Mouse (Mus musculus) neural tube, embryonic 11.5 days (tissue): ENCODE results near the gene Prdm16. TPM values are rescaled to one million over a fixed set of nuclear protein-coding genes. Genes with fewer than 3 reads are reported as not detected.
A peak's percentile ranks its signal among the peaks of the same experiment; 100 is the strongest.

Experiments
- ATAC-seq: fragments of 200-750 bp; cut with Nextera tagmentation; 2 replicates; pipeline ENCODE4 v1.8.0; 2017; ENCODE audit warnings: moderate number of reproducible peaks, mild to moderate bottlenecking, moderate TSS enrichment, moderate library complexity; ENCODE audit not compliant: insufficient read depth, low FRiP score, low TSS enrichment
- DNase-seq: peaks from one replicate; pipeline ENCODE4 v3.0.0-alpha.2; 2015; ENCODE audit warnings: low spot score
- H3K27ac ChIP-seq: fragments of 300-500 bp; sonication (generic); 2 replicates; pipeline ENCODE4 v1.5.1; 2014; ENCODE audit warnings: low read depth, mild to moderate bottlenecking, low read length
- H3K27me3 ChIP-seq: fragments of 300-500 bp; sonication (generic); 2 replicates; pipeline ENCODE4 v1.6.1; 2014; ENCODE audit warnings: mild to moderate bottlenecking, low read length, mixed read lengths; ENCODE audit not compliant: control insufficient read depth, insufficient read depth
- H3K36me3 ChIP-seq: fragments of 300-500 bp; sonication (generic); 2 replicates; pipeline ENCODE4 v1.6.1; 2014; ENCODE audit warnings: mild to moderate bottlenecking, low read length, moderate library complexity, mixed read lengths; ENCODE audit not compliant: control insufficient read depth, insufficient read depth
- H3K4me1 ChIP-seq: fragments of 300-500 bp; sonication (generic); 2 replicates; pipeline ENCODE4 v1.6.1; 2014; ENCODE audit warnings: low read length, mixed read lengths; ENCODE audit not compliant: control insufficient read depth, insufficient read depth
- H3K4me2 ChIP-seq: fragments of 300-500 bp; sonication (generic); 2 replicates; pipeline ENCODE4 v1.6.1; 2014; ENCODE audit warnings: low read depth, mild to moderate bottlenecking, moderate library complexity
- H3K4me3 ChIP-seq: fragments of 300-500 bp; sonication (generic); 2 replicates; pipeline ENCODE4 v1.5.1; 2014; ENCODE audit warnings: low read depth, low read length
- H3K9ac ChIP-seq: fragments of 300-500 bp; sonication (generic); 2 replicates; pipeline ENCODE4 v1.6.1; 2014; ENCODE audit warnings: mild to moderate bottlenecking, low read length
- H3K9me3 ChIP-seq: fragments of 300-500 bp; sonication (generic); 2 replicates; pipeline ENCODE4 v1.6.1; 2016; ENCODE audit warnings: low read length; ENCODE audit not compliant: control insufficient read depth
- WGBS: fragments of 180-500 bp; shearing (Covaris S2); extraction: QIAGEN DNeasy Blood & Tissue Kit; methylation state at CpG from one replicate; pipeline ENCODE4 v1.1.7; 2014; 5-methylcytosine and 5-hydroxymethylcytosine counted together
- polyA plus RNA-seq: library from polyadenylated mRNA; unstranded; fragments of >200 nt; fragmentation: Nextera tagmentation; extraction: Ambion mirVana; gene quantifications from 2 replicates; pipeline ENCODE4 v1.2.1, GENCODE M21; 2014

Prdm16 gene
- polyA plus RNA-seq, 1 experiment from 2014 or later, result 10.9 TPM

DNA sequence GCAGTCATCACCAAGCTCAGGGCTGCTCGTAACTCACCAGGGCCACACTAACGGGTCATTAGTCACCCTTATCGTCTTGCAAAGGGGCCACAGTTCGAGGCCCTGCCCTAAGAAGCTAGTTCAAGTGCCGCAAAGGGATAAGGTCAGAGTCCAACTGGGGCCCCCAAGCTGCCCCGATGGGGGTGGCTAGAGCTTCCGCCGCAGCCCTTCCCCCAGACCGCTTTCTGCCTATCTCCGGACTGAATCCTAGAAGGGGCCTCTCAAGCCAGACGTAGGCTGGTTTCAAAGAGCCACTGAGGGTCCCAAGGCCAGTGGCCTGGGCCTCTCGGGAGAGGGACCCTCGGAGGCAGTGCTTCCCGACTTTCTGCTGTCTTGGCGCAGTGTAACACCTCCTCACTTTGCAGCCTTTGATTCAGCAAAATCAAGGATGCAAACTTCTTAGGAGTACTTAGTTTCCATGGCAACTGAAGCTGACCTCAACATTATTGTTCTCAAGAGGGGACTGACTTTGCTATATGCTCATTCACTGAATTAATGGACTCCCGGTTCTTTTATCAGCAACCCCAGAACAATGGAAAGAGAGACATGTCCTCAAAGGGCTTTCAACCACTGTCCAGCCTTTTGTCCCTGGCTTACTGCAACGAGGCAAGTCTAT lies 165.1 kb downstream of the Prdm16 start:
- ATAC-seq, result peak; percentile 49
- peaks cover 38% of the 10 kb centered on the region for H3K4me1 ChIP-seq
- 5% methylated on average over 17 of the region's 17 CpGs for WGBS

DNA sequence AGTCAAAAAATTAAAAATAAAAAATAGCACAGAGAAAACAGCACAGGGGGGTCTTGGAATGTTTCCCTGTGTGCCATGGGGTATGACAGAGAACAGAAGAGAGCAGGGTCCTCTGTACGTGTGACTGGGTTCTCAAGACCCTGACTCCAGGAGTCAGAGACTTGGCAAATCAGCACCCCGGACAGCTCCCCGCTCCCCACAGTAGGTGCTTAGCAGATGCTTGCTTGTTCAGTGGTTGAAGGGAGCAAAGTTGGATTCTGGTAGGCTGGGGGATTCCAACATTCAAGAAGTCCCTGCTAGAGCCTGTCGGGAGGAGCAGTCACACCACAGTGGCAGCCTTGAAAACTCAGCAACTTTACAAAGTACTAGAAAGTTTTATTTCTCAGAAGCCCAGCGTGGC lies 170.4 kb downstream of the Prdm16 start:
- no peak overlapping the region for H3K27ac ChIP-seq
- no peak overlapping the region for H3K4me3 ChIP-seq
- ATAC-seq (no peak), DNase-seq (peak; percentile 66)
- no peaks in the 10 kb centered on the region for H3K36me3 ChIP-seq
- no peak overlapping the region for H3K9ac ChIP-seq
- H3K4me2 ChIP-seq, result no peak overlapping the region
- peaks cover 31% of the 10 kb centered on the region for H3K27me3 ChIP-seq
- H3K4me1 ChIP-seq, result peaks cover 14% of the 10 kb centered on the region
- H3K9me3 ChIP-seq, result no peaks in the 10 kb centered on the region
- WGBS, result 36% methylated on average over 5 of the region's 5 CpGs

More for the DNA sequence above, 165.1 kb downstream of the Prdm16 start:
- peak; percentile 56 for DNase-seq
- no peak overlapping the region for H3K9ac ChIP-seq
- H3K27ac ChIP-seq, result no peak overlapping the region
- H3K9me3 ChIP-seq, result no peaks in the 10 kb centered on the region
- H3K27me3 ChIP-seq, result peaks cover 54% of the 10 kb centered on the region
- peak overlapping the region; percentile 20; the same call in 1 of the 2 replicates for H3K4me2 ChIP-seq
- no peaks in the 10 kb centered on the region for H3K36me3 ChIP-seq
- no peak overlapping the region for H3K4me3 ChIP-seq

DNA sequence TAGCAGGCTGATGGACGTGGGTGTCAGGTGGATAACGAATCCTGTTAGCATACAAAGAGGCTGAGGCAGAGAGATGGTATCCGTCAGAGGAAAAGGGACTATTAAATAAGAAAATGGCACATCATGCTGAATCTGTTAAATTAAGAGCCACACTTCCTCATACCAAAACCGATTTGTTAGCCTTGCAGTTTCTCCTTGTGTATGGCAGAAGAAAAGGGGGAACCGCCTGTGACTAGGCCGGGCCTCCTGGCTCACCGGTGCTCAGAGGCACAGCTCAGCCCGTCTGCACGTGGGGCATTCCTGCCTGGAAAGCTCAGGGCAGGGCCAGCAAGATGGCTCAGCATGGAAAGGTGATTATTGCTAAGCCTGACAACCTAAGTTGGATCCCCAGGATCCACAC lies 171.6 kb downstream of the Prdm16 start:
- no peak overlapping the region for H3K4me3 ChIP-seq
- no peak for ATAC-seq
- H3K9ac ChIP-seq, result no peak overlapping the region
- WGBS, result 74% methylated on average over 9 of the region's 9 CpGs
- H3K4me2 ChIP-seq, result no peak overlapping the region
- no peak overlapping the region for H3K27ac ChIP-seq
- no peaks in the 10 kb centered on the region for H3K36me3 ChIP-seq
- DNase-seq, result no peak
- H3K27me3 ChIP-seq, result peaks cover 28% of the 10 kb centered on the region
- no peaks in the 10 kb centered on the region for H3K9me3 ChIP-seq
- peaks cover 5% of the 10 kb centered on the region; the same call in 1 of the 2 replicates for H3K4me1 ChIP-seq

DNA sequence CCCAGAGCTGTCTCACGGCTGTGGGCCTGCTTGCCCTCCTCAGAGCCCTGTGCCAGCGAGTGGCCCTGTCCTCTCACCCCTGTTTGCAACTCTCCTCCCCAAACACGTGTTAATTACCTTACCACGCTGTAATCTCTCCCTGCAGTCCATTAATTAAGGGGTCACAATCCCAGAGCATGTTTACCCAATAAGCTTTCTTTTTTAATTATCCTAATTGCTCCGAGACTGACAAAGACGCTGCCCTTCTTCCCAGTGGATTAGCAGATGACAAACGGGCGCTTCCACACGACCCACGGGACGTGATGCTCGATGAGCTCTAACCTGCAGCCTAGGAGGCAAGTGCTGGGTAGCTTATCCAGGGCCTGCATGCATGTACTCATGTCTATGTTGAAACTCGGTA lies 176.7 kb downstream of the Prdm16 start:
- Histone ChIP-seq H3K27me3 (peaks cover 23% of the 10 kb centered on the region), H3K9ac (no peak overlapping the region)
- WGBS, result 66% methylated on average over 13 of the region's 13 CpGs

DNA sequence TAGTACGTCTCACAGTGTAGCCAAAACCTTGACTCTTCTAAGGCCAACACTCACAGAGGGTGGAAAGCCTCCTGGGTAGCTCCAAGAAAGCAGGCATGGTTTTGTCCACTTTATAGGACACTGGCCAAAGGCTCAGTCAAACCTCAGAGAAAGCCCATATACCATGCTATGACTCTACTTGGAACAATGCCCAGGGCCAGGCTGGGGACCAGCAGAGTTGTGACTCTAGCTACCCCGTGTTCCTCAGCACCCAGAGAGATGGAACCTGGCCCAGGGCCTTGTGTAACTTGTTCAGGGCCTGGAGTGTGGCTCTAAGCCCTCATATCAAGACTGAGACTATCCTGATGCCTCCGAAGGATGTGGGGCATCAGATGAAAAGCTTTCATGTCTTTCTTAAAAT lies 178.9 kb downstream of the Prdm16 start:
- H3K27ac ChIP-seq, result no peak overlapping the region
- no peak for ATAC-seq
- H3K4me2 ChIP-seq, result no peak overlapping the region
- WGBS, result 80% methylated on average over 3 of the region's 3 CpGs
- H3K4me1 ChIP-seq, result no peaks in the 10 kb centered on the region
- H3K36me3 ChIP-seq, result no peaks in the 10 kb centered on the region
- no peak overlapping the region for H3K9ac ChIP-seq
- DNase-seq, result no peak
- no peaks in the 10 kb centered on the region for H3K9me3 ChIP-seq
- H3K27me3 ChIP-seq, result peaks cover 24% of the 10 kb centered on the region
- H3K4me3 ChIP-seq, result no peak overlapping the region

More for the DNA sequence above, 176.7 kb downstream of the Prdm16 start:
- Histone ChIP-seq H3K27ac (no peak overlapping the region), H3K9me3 (no peaks in the 10 kb centered on the region), H3K36me3 (no peaks in the 10 kb centered on the region), H3K4me2 (no peak overlapping the region), H3K4me3 (no peak overlapping the region), H3K4me1 (peaks cover 5% of the 10 kb centered on the region; the same call in 1 of the 2 replicates)
- no peak for DNase-seq
- ATAC-seq, result no peak

DNA sequence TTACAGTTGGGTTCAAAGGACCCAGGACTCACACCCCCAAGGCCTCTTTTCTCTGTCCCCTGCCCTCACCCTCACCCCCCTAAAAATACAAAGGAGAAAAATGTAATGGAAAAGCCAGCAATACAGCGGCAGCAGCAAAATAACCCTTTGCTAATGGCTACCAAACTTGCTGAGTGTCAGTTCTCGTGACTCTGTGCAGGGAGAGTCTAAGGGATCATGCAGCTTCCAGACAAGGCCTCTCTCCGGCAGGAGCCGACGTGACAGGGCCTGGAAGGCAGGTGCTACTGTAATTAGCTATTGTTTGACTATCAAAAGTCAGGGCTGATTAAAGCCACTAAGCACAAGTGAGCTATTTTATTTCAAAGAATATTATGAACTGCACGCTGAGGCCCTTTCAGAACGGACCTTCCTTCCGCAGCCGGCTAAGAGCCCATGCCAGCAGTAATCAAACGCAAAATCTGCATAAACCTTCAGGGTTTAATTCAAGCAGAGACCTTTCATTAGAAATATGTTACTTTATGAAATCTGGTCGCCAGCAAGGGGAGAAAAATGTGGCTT lies 180.3 kb downstream of the Prdm16 start:
- Histone ChIP-seq H3K27ac (no peak overlapping the region), H3K27me3 (peaks cover 20% of the 10 kb centered on the region), H3K9me3 (no peaks in the 10 kb centered on the region), H3K4me1 (no peaks in the 10 kb centered on the region), H3K36me3 (no peaks in the 10 kb centered on the region), H3K4me2 (no peak overlapping the region), H3K9ac (no peak overlapping the region), H3K4me3 (no peak overlapping the region)
- ATAC-seq (no peak), DNase-seq (no peak)
- WGBS, result 59% methylated on average over 11 of the region's 11 CpGs

DNA sequence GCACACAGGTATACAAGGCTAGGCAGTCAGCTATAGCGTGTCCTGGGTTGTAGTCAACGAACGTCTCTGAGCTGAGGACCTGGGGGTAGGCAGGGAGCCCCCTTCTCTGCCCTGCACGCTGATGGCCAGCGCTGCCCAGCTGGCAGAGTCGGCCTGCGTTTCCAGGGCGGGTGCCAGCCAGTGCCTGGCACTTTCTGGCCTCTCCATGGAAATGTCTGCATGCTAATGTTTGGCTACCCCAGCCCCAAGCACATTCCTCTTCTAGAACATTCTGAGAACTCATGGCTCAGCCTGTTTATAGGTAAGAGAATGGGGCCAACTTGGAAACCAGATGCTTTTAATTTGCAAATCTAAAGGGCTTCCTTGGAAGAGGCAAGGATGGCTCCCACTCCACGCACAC lies 186.2 kb downstream of the Prdm16 start:
- no peaks in the 10 kb centered on the region for H3K36me3 ChIP-seq
- ATAC-seq (no peak), DNase-seq (no peak)
- no peaks in the 10 kb centered on the region for H3K4me1 ChIP-seq
- H3K27ac ChIP-seq, result no peak overlapping the region
- no peak overlapping the region for H3K4me2 ChIP-seq
- no peaks in the 10 kb centered on the region for H3K9me3 ChIP-seq
- H3K4me3 ChIP-seq, result no peak overlapping the region
- H3K9ac ChIP-seq, result no peak overlapping the region
- 92% methylated on average over 9 of the region's 9 CpGs for whole genome bisulfite sequencing
- H3K27me3 ChIP-seq, result peaks cover 17% of the 10 kb centered on the region

DNA sequence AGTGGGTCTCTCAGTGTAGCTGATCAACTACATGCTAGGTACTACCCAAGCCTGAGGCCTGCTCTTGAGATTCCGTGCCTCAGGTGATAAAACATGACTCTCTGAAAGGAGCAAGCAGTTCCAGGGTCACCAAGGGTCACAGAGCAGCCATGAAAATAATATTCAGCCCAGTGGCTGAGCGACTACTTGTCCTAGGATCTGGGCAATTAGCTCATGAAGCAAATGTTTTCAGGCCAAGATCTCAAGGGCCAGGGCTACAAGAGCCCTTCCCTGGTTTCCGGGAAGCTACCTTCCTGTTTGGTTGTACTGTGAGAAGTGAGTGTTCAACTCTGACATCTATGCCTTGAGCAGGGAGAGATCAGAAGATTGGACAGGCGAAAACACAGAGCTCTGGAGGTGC lies 186.6 kb downstream of the Prdm16 start:
- Histone ChIP-seq H3K4me3 (no peak overlapping the region), H3K27ac (no peak overlapping the region), H3K4me2 (no peak overlapping the region), H3K9ac (no peak overlapping the region), H3K9me3 (no peaks in the 10 kb centered on the region), H3K27me3 (peaks cover 18% of the 10 kb centered on the region), H3K36me3 (no peaks in the 10 kb centered on the region), H3K4me1 (no peaks in the 10 kb centered on the region)
- WGBS, result 77% methylated on average over 4 of the region's 4 CpGs
- DNase-seq (no peak), ATAC-seq (no peak)

DNA sequence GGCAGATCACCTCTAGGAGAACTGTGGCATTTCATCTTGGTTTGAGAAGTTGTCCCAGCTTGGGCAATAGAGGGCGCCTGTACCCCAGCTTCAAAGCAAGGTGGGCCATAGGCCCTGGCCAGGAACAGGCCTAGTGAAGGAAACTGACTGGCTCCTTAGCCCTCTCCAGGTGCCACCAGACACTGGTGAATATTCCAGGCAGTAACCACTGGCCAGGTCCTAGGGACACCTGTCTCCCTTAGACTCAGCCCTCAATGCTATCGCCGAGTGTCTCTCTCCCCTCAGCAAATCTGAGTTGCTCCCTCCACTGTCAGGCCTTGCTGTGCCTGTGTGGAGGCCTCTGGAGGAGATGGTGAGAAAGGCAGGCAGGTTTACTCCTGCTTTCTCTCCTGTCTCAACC lies 187.3 kb downstream of the Prdm16 start:
- Histone ChIP-seq H3K27me3 (peaks cover 19% of the 10 kb centered on the region), H3K9ac (no peak overlapping the region), H3K27ac (no peak overlapping the region), H3K4me1 (0 out of 2 replicates have a peak, but pooled peaks cover 2% of the 10 kb centered on the region), H3K4me3 (no peak overlapping the region), H3K4me2 (no peak overlapping the region), H3K9me3 (no peaks in the 10 kb centered on the region), H3K36me3 (no peaks in the 10 kb centered on the region)
- peak; percentile 58 for DNase-seq
- ATAC-seq, result no peak; the same call in 1 of the 2 replicates
- 27% methylated on average over 3 of the region's 3 CpGs for WGBS
